Mouse (Mus musculus): Measurements from ENCODE around the gene Parp11. TPM values are rescaled to one million over a fixed set of nuclear protein-coding genes. Genes with fewer than 3 reads are reported as not detected.

Gene Parp11
- polyA plus RNA-seq, 1 experiment from 2014 or later, result 89.7 TPM

Other genes starting within 250 kb of the Parp11 start
- gene Cracr2a, start 114.5 kb downstream of the Parp11 start, polyA plus RNA-seq (2015; fragmentation: Nextera tagmentation; extraction: Ambion mirVana), result 0.16 and 0.32 TPM in 2 replicates